Mouse (Mus musculus) frontal cortex, postnatal 25 days (tissue): ENCODE measurements around the gene Slfn2.
A peak's percentile ranks its signal among the peaks of the same experiment; 100 is the strongest.
"Not testable (repeated sequence)": the region's sequence is repeated elsewhere in the genome, so short reads cannot be mapped to it uniquely, and the experiment has no call there.

Source experiments
- DNase-seq, 2 experiments: peaks; one replicate each; pipeline ENCODE4 v3.0.0; 2022; ENCODE audit warnings: low spot score in 2 of 2

The Slfn2 gene

GRCm38 (mm10) chr11:83064946-83065345, at the start of gene Slfn2:
TSS of gene Slfn2 (plus strand) at chr11:83065112.
- no peak for DNase-seq

DNA sequence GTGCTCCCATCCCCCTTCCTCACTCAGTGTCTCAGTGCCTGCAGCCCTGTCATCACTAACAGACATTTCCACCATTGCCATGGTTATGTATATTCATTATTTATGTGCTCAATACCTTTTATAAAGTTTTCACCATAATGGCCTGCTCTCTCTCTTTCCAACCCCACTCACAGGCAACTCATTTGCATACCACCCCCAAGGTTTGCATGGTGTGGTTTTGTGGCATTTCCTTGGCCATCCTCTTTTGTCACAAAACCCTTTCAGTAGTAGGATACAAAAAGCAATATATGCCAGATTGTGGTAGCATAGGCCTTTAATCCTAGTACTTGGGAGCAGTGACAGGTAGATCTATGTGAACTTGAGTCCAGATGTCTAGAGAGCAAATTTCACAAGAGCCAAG, 48.8 kb upstream of the Slfn2 start:
- no peak for DNase-seq

DNA sequence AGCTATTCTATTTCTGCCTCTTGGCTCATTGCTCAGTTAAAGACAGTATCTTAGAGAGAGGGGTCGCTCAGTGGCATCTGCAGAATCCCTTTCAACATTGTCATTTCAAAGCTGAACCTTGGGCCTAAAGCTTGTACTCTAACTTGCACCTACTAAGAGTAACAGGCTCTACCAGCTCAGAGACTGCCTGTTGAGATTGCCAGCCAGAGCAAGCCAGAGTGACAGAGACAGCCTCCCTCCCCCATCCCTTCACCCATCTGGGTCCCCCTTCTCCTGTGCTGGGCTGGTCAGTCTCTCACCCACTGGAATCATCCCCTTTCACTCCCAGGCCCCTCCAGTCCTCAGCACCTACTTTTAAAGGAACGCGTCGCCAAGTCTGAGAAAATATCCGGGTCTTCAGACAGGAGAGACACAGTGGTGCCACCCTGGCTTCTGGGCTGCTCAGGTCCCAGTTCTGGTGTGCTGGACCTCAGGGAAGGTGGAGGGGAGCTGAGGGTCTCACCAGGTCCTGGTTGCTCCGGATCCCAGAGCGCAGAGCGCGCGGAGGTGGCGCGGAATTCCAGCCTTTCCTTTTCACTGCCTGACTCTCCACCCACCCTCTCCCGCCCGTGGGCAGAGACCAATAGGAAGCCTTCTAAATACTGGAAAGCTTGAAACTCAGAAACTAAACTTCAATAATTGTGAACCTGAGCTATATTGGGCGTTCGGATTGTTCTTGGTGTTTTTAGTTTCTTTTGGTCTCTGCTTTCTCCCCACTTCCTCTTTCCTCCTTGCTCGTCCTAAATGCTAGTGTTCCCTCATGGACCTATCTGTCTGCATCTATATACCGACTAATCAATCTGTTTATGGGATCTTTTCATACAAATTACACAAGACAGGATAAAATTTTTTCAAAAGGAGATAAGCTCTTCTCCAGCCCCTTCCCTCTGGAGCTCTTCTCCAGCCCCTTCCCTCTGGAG, 45.1 kb upstream of the Slfn2 start:
- not testable (repeated sequence) for DNase-seq

GRCm38 (mm10) chr11:83020621-83021020, 44.3 kb upstream of the Slfn2 start, which contains the start of gene Slfn8:
TSS of gene Slfn8 (minus strand) at chr11:83020810.
- no peak for DNase-seq

GRCm38 (mm10) chr11:83038686-83039085, 26.2 kb upstream of the Slfn2 start:
- DNase-seq, result not testable (repeated sequence)

- DNase-seq, result no peak
Measured at GRCm38 (mm10) chr11:83039156-83039555, 25.8 kb upstream of the Slfn2 start.

GRCm38 (mm10) chr11:83039796-83040195, 25.1 kb upstream of the Slfn2 start:
- DNase-seq, result no peak

DNA sequence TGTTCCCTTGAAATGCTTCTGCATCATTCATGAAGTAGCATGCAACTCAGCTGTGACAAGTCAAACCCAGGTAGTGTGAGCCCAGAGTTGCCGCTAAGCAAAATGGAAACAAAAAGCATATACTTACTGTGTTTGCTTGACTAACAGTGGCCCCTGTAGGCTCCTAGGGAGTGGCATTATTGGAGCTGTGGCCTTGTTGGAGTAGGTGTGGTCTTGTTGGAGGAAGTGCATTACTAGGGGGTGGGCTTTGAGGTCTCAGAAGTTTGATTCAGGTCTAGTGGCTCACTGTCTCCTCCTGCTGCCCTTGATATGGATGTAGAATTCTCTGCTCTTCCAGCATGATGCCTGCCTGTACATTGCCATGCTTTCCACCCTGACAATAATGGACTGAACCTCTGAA, 24.6 kb upstream of the Slfn2 start:
- no peak for DNase-seq

GRCm38 (mm10) chr11:83041000-83041399, 23.9 kb upstream of the Slfn2 start:
- no peak for DNase-seq

DNA sequence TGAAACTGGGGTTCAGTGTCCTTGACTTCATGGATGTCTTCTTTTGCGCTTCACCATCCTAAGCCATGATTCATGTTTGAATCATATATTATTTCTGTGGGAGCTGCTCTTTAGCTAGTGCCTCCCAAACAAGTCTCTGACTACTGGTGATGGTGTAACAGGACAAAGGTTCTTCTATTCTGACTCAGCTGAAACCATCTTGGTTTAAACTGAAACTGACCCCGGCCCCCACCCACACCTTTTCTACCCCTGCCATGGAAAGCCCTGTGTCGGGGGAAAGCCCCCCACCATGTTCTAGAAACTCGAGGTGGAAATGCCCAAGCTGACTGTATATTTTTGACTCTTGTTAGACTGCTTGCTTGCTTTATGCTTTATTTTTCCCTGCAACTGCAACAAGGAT, 21.0 kb upstream of the Slfn2 start:
- DNase-seq, result no peak

- DNase-seq, result no peak
Measured at GRCm38 (mm10) chr11:83045642-83046041, 19.3 kb upstream of the Slfn2 start.

DNA sequence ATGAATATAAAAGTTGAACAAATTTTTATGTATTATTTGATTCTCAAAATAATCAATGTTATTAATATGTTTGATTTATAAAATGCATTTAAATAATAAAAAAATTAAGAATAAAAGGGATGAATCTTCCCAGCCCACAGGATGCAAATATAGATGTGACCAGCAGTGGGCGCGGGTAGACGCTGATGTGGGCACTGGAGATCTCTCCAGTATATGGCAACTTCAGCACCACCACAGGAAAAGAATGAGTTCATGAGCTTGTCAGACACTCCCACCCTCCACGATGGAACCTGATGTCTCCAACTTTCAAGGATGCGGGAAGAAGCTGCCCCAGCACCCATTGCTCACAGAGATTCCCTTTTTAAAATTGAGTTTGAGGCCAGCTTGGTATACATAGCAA, 7.0 kb upstream of the Slfn2 start:
- peak in 1 of 2 experiments; percentile 42 for DNase-seq

GRCm38 (mm10) chr11:83060412-83061020, 4.4 kb upstream of the Slfn2 start:
- DNase-seq, result no peak

DNA sequence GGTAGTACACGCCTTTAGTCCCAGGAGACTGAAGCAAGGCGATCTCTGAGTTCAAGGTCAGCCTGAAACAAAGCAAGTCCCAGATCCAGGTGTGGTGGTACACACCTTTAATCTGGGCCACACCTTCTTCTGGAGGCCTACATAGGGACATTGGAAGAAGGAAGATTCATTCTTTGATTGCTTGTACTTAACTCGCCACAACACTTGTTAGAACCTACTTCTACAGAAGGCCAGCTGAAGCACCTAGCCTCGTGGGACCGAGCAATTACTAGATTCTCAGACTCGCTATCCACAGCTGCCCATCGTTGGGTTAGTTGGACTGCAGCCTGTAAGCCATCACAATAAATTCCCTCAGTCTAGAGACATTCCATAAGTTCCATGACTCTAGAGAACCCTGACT, 3.1 kb upstream of the Slfn2 start:
- no peak for DNase-seq

GRCm38 (mm10) chr11:83063126-83063525, 1.8 kb upstream of the Slfn2 start:
- no peak for DNase-seq

- no peak for DNase-seq
Measured at GRCm38 (mm10) chr11:83063941-83064349, 967 bp upstream of the Slfn2 start.

DNA sequence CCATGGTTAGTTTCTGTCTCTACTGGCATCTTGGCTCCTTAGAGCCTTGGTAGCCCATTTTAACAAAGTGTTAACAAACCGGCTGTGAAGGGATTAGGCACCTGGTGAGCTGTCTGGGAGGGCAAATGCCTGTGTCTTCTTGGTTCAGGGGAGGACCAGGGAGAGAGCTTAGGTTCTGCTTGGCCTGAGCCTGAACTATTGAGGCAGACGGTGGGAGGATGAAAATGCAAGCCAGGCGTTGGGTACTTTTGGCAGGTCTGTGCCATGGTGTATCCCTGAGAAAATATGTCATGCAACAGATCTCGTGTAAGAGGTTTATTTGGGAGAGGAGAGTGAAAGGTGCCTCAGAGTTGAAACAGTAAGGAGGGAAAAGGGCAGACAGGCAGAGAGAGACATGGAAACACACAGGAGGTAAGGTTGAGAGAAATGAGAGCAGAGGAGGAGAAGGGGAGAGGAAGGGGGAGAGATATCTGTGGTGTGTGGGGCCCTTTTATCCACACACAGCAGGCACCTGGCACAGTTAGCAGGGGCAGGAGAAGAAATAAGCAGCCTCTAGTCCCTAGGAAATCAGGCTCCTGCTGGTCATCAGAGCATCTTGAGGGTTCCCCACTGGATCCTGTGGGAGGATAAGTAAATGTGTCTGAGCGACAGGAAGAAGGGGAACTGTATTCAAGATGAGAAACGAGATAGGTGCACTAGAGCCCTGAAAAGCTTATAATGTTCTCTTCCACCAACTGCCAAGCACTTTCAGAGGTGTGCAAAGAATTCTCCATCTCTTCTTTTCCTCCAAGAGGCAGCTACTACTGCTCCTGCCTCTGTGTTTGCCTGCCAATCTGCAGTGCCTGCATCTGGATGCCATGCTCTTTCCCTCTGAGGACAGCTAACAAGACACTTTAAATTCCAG, 781 bp downstream of the Slfn2 start:
- no peak for DNase-seq

DNA sequence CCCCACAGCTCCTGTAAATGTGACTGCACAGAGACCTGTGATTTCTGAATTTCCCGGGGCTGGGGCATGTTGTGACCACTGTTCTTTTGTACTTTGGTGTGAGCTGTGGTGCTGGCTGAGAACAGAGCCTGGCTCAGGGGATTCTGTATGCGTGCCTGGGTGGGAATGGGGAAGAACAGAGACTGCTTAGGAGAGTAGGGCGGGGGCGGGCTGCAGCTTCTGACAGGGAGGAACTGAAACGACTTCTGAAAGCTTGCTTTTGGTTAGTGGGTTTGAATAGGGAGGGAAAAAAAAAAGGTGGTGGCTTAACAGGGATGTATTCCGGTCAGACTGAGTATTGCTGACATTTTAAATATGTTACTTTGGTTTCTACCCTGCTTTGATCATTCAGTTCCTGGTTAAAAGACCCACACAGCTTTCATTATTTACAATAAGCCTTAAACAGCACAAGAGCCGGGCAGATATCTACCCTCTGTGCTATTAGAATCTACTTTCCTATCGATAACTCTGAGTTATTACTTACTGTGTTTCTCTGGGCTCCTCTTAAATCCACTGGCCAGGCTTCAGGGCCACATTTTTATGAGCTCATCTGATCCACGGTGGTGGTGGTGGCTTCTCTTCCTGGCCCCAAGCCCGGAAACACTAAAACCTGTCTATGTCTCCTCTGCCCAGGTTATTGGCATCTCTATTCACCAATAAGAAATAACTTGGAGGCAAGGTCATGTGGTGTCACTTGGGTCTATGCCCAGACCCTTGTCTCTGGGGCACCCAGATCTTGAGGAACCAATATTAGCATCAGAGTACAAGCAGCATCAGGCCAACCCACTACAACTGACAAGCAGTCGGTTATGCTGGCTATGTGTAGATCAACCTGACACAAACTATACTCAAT, 2.0 kb downstream of the Slfn2 start:
- no peak for DNase-seq

DNA sequence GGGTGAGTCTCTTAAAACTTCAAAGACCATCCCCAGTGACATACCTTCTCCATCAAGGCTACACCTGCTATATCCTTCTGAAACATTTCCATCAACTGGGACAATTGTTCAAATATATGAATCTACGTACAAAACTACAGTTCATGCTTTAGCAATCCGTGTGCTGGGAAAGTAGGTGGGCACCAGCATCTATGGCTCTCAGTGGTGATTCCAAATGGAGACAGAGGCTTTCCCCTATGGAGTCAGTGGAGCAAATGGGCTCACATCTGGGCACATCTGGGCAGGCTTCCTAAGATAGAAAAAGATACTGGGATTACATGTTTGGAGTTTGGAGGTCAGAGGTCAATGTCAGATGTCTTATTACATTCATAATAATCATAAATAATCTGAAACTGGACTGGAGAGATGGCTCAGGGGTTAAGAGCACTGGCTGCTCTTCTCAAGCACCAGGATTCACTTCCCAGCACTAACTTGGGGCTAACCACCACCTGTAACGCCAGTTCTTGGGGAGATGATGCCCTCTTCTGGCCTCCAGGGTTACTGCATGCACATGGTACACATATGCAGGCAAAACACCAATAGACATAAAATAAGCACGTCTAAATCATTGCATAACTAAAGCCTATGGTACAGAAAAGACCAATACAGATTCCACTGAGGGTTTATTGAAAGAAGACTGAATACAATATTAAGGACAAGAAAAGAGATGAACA, 3.2 kb downstream of the Slfn2 start:
- no peak for DNase-seq

- DNase-seq, result no peak
Measured at GRCm38 (mm10) chr11:83070321-83070970, 5.5 kb downstream of the Slfn2 start.
